Comparison of ENCODE assay signal across 12 mouse cellular contexts in genomic region chr6:23647627-23648247, GRCm38 (mm10). TPM values are rescaled to one million over a fixed set of nuclear protein-coding genes. Genes with fewer than 3 reads are reported as not detected.
DNase-seq lines count a peak whose midpoint lies in the region; ATAC-seq and TF ChIP-seq lines count a peak whose summit lies in the region.
"Had no signal": no experiment of that assay in that cellular context is flagged by ENCODE, and none has a peak within 500 bp of the region (broad histone marks: within the 10 kb centered on the region; RNA-seq: fewer than 3 reads in every experiment).

No protein-coding gene starts in this region.

- H3K27me3 ChIP-seq in forebrain, embryonic 14.5 days (replicated peaks; ENCODE audit: control insufficient read depth, insufficient read depth, low read length) = no peaks in the 10 kb centered on the region
- H3K27me3 ChIP-seq in forebrain, embryonic 13.5 days = no peaks in the 10 kb centered on the region
- no peaks in the 10 kb centered on the region for H3K27me3 ChIP-seq in heart, postnatal 0 days (ENCODE audit: control insufficient read depth, insufficient read depth, low read length)
- H3K27me3 ChIP-seq: forebrain, embryonic 15.5 days had no signal

- no peak for TF ChIP-seq EP300 in heart, postnatal 0 days (IDR thresholded peaks at IDR 0.05; ENCODE audit: low read depth)

- H3K4me2 ChIP-seq in forebrain, embryonic 14.5 days (ENCODE audit: low read length) = no peak overlapping the region
- H3K4me2 ChIP-seq in forebrain, embryonic 13.5 days = no peak overlapping the region
- no peak overlapping the region for H3K4me2 ChIP-seq in heart, postnatal 0 days (ENCODE audit: low read depth, low read length)
- H3K4me2 ChIP-seq: forebrain, embryonic 15.5 days had no signal

- H3K4me3 ChIP-seq in forebrain, embryonic 14.5 days (ENCODE audit: low read depth, low read length) = no peak overlapping the region
- H3K4me3 ChIP-seq in forebrain, embryonic 13.5 days = no peak overlapping the region
- H3K4me3 ChIP-seq in lung, adult 2 months (replicated peaks; ENCODE audit: extremely low read depth, low read depth, low read length) = no peak overlapping the region
- H3K4me3 ChIP-seq in heart, postnatal 0 days (ENCODE audit: low read depth, low read length) = no peak overlapping the region
- H3K4me3 ChIP-seq: forebrain, embryonic 15.5 days had no signal

- DNase-seq in forebrain, embryonic 14.5 days (ENCODE audit: low spot score) = peak; percentile 23
- peak; percentile 21 to 55 for DNase-seq in lung, adult 18-20 months
- DNase-seq in lung, adult 2 months = no peak
- no peak for DNase-seq in heart, postnatal 0 days (ENCODE audit: low spot score)
- DNase-seq in lung, postnatal 14 days = peak; percentile 76
- no peak for DNase-seq in left cerebral cortex, adult 9 months (ENCODE audit: low spot score in 2 of 2)
- DNase-seq in urinary bladder, adult 2 months (ENCODE audit: low spot score) = no peak

- no peak for ATAC-seq in forebrain, embryonic 14.5 days
- ATAC-seq in forebrain, embryonic 13.5 days = no peak
- ATAC-seq in heart, postnatal 0 days (ENCODE audit: insufficient read depth, low read depth) = no peak
- ATAC-seq: CD4-positive, CD25-positive, alpha-beta regulatory T cell, adult 4 months; forebrain, embryonic 15.5 days had no signal

- H3K4me1 ChIP-seq in forebrain, embryonic 14.5 days (ENCODE audit: control insufficient read depth, insufficient read depth, low read length) = no peaks in the 10 kb centered on the region
- 0 out of 2 replicates have a peak, but pooled peaks cover 3% of the 10 kb centered on the region for H3K4me1 ChIP-seq in forebrain, embryonic 13.5 days
- H3K4me1 ChIP-seq in lung, adult 2 months (ENCODE audit: control insufficient read depth, insufficient read depth, low read length) = peaks cover 6% of the 10 kb centered on the region
- H3K4me1 ChIP-seq in heart, postnatal 0 days (ENCODE audit: control insufficient read depth, insufficient read depth) = no peaks in the 10 kb centered on the region
- H3K4me1 ChIP-seq: forebrain, embryonic 15.5 days had no signal

- no peak for TF ChIP-seq CTCF in lung, adult 2 months (IDR thresholded peaks at IDR 0.05; ENCODE audit: insufficient read depth, low read length)
- no peak for TF ChIP-seq CTCF in heart, postnatal 0 days (IDR thresholded peaks at IDR 0.05; ENCODE audit: low read depth)

- TF ChIP-seq POLR2A in lung, adult 2 months (IDR thresholded peaks at IDR 0.05; ENCODE audit: borderline replicate concordance, extremely low read depth, low read depth, low read length) = no peak

- 60% methylated on average over 7 of the region's 7 CpGs for WGBS in forebrain, embryonic 14.5 days
- WGBS in forebrain, embryonic 13.5 days = 67% methylated on average over 7 of the region's 7 CpGs
- WGBS in lung, adult 2 months = 44% methylated on average over 7 of the region's 7 CpGs
- 51% methylated on average over 7 of the region's 7 CpGs for WGBS in heart, postnatal 0 days

- H3K27ac ChIP-seq in forebrain, embryonic 14.5 days (ENCODE audit: low read depth, low read length) = no peak overlapping the region
- no peak overlapping the region for H3K27ac ChIP-seq in forebrain, embryonic 13.5 days
- 0 out of 2 replicates have a peak overlapping the region, but pooled peaks have one; percentile 15 for H3K27ac ChIP-seq in heart, postnatal 0 days (ENCODE audit: low read depth)
- H3K27ac ChIP-seq: forebrain, embryonic 15.5 days had no signal

- no peak overlapping the region for H3K9ac ChIP-seq in forebrain, embryonic 14.5 days (ENCODE audit: low read length)
- no peak overlapping the region for H3K9ac ChIP-seq in forebrain, embryonic 13.5 days
- H3K9ac ChIP-seq in heart, postnatal 0 days (replicated peaks; ENCODE audit: low read depth, low read length) = no peak overlapping the region
- H3K9ac ChIP-seq: forebrain, embryonic 15.5 days had no signal

- H3K9me3 ChIP-seq in forebrain, embryonic 14.5 days (replicated peaks; ENCODE audit: control insufficient read depth, low read length) = no peaks in the 10 kb centered on the region
- no peaks in the 10 kb centered on the region for H3K9me3 ChIP-seq in forebrain, embryonic 13.5 days (replicated peaks)
- H3K9me3 ChIP-seq in heart, postnatal 0 days (replicated peaks; ENCODE audit: control insufficient read depth, low read length) = no peaks in the 10 kb centered on the region
- H3K9me3 ChIP-seq: forebrain, embryonic 15.5 days had no signal

- no peaks in the 10 kb centered on the region for H3K36me3 ChIP-seq in forebrain, embryonic 14.5 days (ENCODE audit: control insufficient read depth, insufficient read depth, low read length)
- no peaks in the 10 kb centered on the region for H3K36me3 ChIP-seq in forebrain, embryonic 13.5 days (ENCODE audit: poor library complexity, severe bottlenecking)
- H3K36me3 ChIP-seq in heart, postnatal 0 days (replicated peaks; ENCODE audit: control insufficient read depth, insufficient read depth, low read length) = no peaks in the 10 kb centered on the region
- H3K36me3 ChIP-seq: forebrain, embryonic 15.5 days had no signal

RNA-seq across cellular contexts. Expression of gene Rnf133, which starts 2.4 kb away (rescaled TPM):
- not detected in 2 replicates for polyA plus RNA-seq in forebrain, embryonic 14.5 days (2014; fragmentation: Nextera tagmentation; extraction: Ambion mirVana)
- polyA plus RNA-seq in forebrain, embryonic 13.5 days (2015; fragmentation: Nextera tagmentation; extraction: Ambion mirVana) = not detected in 2 replicates
- polyA plus RNA-seq in lung, adult 2 months (2012; rRNA removed) = not detected in 2 replicates
- not detected in 2 replicates for total RNA-seq in heart, postnatal 0 days (2014; rRNA removed; ENCODE audit: low replicate concordance)
- polyA plus RNA-seq in heart, postnatal 0 days (2015; fragmentation: Nextera tagmentation; extraction: Ambion mirVana) = not detected in 2 replicates
- not detected in 2 replicates for polyA plus RNA-seq in urinary bladder, adult 2 months (2012; rRNA removed)
- total RNA-seq: common myeloid progenitor, adult 5-6 weeks; hematopoietic stem cell, adult 5-6 weeks had no signal
- polyA plus RNA-seq: CD4-positive, CD25-positive, alpha-beta regulatory T cell, adult 4 months; forebrain, embryonic 15.5 days had no signal

RNA-seq across cellular contexts. Expression of gene Rnf148, which starts 7.2 kb away (rescaled TPM):
- not detected in 2 replicates for polyA plus RNA-seq in forebrain, embryonic 14.5 days (2014; fragmentation: Nextera tagmentation; extraction: Ambion mirVana)
- not detected in 2 replicates for polyA plus RNA-seq in forebrain, embryonic 13.5 days (2015; fragmentation: Nextera tagmentation; extraction: Ambion mirVana)
- not detected in 2 replicates for polyA plus RNA-seq in lung, adult 2 months (2012; rRNA removed)
- total RNA-seq in heart, postnatal 0 days (2014; rRNA removed; ENCODE audit: low replicate concordance) = not detected in 2 replicates
- polyA plus RNA-seq in heart, postnatal 0 days (2015; fragmentation: Nextera tagmentation; extraction: Ambion mirVana) = not detected in 2 replicates
- polyA plus RNA-seq in urinary bladder, adult 2 months (2012; rRNA removed) = 0.08 TPM in 1 of 2 replicates, not detected in the other
- total RNA-seq: common myeloid progenitor, adult 5-6 weeks; hematopoietic stem cell, adult 5-6 weeks had no signal
- polyA plus RNA-seq: CD4-positive, CD25-positive, alpha-beta regulatory T cell, adult 4 months; forebrain, embryonic 15.5 days had no signal

Comparison
In these comparisons a context has a peak if more than half of its experiments do, and no peak if none do; other contexts are left out.
1. DNase-seq: peak in forebrain, embryonic 14.5 days (single experiment), lung, adult 18-20 months (2 of 2) and lung, postnatal 14 days (single experiment); none in lung, adult 2 months (single experiment), heart, postnatal 0 days (single experiment), left cerebral cortex, adult 9 months (0 of 2) and urinary bladder, adult 2 months (single experiment).